Mouse (Mus musculus) thymus, adult 2 months (tissue): ENCODE data around the gene Fgfr2.

Source experiments
- CTCF ChIP-seq: fragments of 200-500 bp; IDR thresholded peaks from 2 replicates; pipeline ENCODE4 v1.5.1; 2012; ENCODE audit warnings: mild to moderate bottlenecking, control low read depth, low read length, moderate library complexity, borderline replicate concordance; ENCODE audit not compliant: control insufficient read depth, poor library complexity, insufficient read depth; ENCODE audit errors: extremely low read depth
- POLR2A ChIP-seq: fragments of 200-500 bp; IDR thresholded peaks from 2 replicates; pipeline ENCODE4 v1.6.1; 2012; ENCODE audit warnings: mild to moderate bottlenecking, low read length, control low read depth, moderate library complexity; ENCODE audit not compliant: control insufficient read depth, poor library complexity, insufficient read depth; ENCODE audit errors: extremely low read depth

DNA sequence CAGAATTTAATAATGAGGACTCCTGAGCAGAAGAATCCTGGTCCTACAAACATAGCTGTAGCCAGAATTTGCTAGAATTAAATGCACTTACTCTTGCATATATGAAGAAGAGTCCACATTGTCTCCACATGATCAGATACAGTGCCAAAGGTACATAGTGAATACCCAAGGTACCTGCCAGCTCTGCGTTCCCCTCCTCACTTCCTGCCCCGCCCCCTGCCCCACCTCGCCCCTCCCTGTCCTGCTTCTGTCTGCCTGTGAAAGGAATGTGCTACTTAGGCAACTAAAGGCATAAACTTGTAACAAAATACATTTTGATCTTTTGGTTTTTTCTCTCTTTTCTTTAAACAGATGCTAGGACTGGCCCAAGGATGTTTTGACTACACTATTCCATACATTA is 1686.1 kb downstream of the Fgfr2 start:
- TF ChIP-seq CTCF (no peak), POLR2A (no peak)
